Mouse (Mus musculus): ENCODE measurements around the gene Vat1. TPM values are rescaled to one million over a fixed set of nuclear protein-coding genes. Genes with fewer than 3 reads are reported as not detected.
A peak's percentile ranks its signal among the peaks of the same experiment; 100 is the strongest.

Gene Vat1
- polyA plus RNA-seq (2015; fragmentation: Nextera tagmentation; extraction: Ambion mirVana), result 47.4 and 50.3 TPM in 2 replicates

DNA sequence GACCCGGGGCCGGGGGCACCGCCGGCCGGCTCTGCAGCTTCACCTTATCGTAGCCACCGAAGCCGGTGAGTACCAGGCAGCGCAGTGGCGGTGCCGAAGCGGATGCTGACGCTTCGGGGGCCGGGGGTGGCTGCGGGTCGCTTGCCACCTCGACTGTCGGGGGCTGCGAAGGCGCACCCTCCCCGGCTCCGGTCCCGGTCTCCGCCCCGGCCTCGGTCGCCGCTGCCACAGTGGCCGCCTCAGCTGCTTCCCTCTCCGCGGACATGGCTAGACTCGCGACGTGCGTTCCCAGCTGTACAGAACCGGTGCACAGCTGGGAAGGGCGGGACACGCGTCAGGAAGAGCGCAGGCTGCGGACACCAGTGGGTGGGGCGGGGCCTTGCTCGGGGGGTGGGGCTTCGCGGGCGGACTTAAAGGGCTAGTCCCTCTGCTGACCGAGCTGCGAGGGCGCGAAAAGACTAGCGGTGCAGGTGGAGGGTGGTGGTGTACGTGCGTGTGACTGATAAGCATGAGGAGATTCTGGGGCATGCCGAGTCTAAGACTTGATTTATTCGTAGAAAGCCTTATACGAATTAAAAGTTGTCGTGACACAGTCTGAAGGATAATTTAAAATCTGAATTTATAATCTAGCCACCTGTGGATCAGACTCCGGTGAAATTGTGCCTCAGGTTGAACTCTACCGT lies at the start of gene Vat1:
Gene Vat1 (minus strand): TSS at position 362 of the 683 bp plus-strand sequence.
- Histone ChIP-seq H3K36me3 (peaks cover 8% of the 10 kb centered on the region; the same call in 1 of the 2 replicates), H3K4me2 (peak within 1 kb of the TSS; percentile 93), H3K27ac (peak within 1 kb of the TSS; percentile 88), H3K9me3 (no peaks in the 10 kb centered on the region), H3K9ac (peak within 1 kb of the TSS; percentile 67), H3K27me3 (no peaks in the 10 kb centered on the region), H3K4me3 (peak within 1 kb of the TSS; percentile 77), H3K4me1 (peaks cover 52% of the 10 kb centered on the region)
- under 1% methylated on average over 59 of the region's 60 CpGs for WGBS
- ATAC-seq (ENCODE audit: borderline replicate concordance, extremely low read depth, low FRiP score, low TSS enrichment), result peak; percentile 39

DNA sequence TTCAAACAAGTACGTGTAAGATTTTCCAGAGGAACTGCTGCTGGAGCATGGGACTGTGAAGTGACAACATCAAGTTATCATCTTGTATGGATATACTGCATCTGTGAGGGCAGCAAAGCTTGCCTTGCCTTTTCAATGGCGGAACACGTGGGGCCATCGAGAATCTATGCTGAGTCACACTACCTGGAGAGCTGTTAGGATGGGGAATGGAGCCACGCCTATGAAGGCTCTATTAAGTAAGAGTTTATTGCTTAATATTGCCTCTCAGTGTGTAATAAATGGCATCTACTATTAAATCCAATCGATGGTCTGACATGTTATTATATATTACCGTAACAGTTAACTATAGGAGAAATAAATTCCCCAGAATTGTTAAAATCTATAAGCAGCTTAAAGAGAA lies 41.1 kb upstream of the Vat1 start:
- no peaks in the 10 kb centered on the region for H3K9me3 ChIP-seq
- 94% methylated on average over 7 of the region's 7 CpGs for WGBS
- no peak overlapping the region for H3K9ac ChIP-seq
- no peak overlapping the region for H3K4me3 ChIP-seq
- no peaks in the 10 kb centered on the region for H3K27me3 ChIP-seq
- no peak overlapping the region for H3K27ac ChIP-seq
- no peaks in the 10 kb centered on the region for H3K4me1 ChIP-seq
- H3K4me2 ChIP-seq, result no peak overlapping the region
- ATAC-seq (ENCODE audit: borderline replicate concordance, extremely low read depth, low FRiP score, low TSS enrichment), result no peak
- peaks cover 49% of the 10 kb centered on the region for H3K36me3 ChIP-seq

DNA sequence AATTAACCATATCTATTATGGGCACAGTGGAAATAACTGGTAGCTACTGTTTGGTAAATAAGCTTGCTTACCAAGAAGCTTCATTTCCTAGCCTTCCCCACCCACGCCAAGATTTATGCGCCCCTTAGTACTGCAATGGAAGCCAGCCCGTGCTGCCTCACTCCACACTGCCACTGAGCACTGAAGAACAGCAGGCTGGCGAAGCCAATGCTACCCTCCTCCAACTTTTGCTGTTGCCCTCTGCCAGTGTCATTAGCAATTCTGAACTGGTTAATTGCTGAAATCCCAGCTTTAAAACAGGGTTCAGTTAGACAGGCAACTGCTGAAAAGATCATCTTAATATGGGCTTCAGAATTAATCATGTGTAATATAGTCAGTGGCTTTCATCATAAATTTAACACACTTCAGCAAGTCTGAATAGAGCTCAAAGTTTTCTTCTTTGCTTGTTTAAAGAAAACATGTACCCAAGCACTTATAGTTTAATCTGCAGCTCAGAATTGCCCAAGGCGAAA lies 40.3 kb upstream of the Vat1 start:
- Histone ChIP-seq H3K9me3 (no peaks in the 10 kb centered on the region), H3K27ac (no peak overlapping the region), H3K36me3 (peaks cover 45% of the 10 kb centered on the region), H3K27me3 (no peaks in the 10 kb centered on the region), H3K4me3 (no peak overlapping the region), H3K4me2 (no peak overlapping the region), H3K9ac (no peak overlapping the region), H3K4me1 (no peaks in the 10 kb centered on the region)
- WGBS, result 91% methylated on average over 5 of the region's 5 CpGs
- ATAC-seq (ENCODE audit: borderline replicate concordance, extremely low read depth, low FRiP score, low TSS enrichment), result no peak

DNA sequence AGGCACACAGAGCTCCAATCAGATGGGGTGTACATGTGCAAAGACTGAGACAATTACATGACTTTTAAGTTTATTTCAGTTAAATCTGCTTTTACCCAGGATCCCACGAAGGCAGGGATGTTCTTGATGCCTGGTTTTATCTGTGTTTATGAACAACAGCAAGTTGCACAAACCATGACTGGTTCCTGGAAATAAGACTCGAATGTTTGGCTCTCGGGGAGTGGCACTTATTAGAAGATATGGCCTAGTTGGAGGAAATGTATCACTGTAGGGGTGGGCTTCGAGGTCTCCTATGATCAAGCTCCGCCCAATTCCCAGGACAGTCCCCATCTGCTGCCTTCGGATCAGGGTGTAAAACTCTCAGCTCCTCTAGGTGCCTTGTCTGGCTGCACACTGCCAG lies 20.1 kb upstream of the Vat1 start:
- Histone ChIP-seq H3K9me3 (no peaks in the 10 kb centered on the region), H3K9ac (no peak overlapping the region), H3K4me3 (no peak overlapping the region), H3K27me3 (no peaks in the 10 kb centered on the region), H3K4me1 (no peaks in the 10 kb centered on the region), H3K4me2 (no peak overlapping the region), H3K27ac (no peak overlapping the region), H3K36me3 (peaks cover 23% of the 10 kb centered on the region; the same call in 1 of the 2 replicates)
- no peak for ATAC-seq (ENCODE audit: borderline replicate concordance, extremely low read depth, low FRiP score, low TSS enrichment)
- 62% methylated on average over 6 of the region's 6 CpGs for WGBS

DNA sequence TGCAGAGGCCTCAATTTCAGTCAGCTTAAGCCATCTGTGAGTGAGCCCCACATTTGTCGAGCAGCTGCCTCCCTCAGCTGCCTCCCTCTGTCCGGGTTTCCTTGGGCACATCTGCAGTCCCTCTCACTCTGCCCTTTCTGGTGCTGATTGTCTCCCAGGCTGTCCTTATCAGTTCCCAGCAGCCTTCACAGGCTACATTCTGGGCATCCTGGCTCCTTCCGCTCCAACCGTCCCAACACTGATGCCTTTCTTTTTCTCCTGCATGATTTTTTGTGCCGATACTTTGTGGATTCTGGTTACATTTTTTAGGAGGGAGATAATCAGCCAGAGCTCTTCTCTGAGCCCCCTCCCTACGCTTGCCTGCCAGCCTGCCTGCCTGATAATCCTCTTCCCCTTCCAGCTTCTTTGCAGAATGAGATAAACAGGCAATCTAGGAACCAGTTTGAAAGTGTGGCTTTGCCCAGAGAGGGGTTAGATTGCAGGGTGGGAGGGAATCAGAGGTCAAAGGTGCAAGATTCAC lies 19.5 kb upstream of the Vat1 start:
- Histone ChIP-seq H3K4me1 (no peaks in the 10 kb centered on the region), H3K4me2 (no peak overlapping the region), H3K36me3 (peaks cover 23% of the 10 kb centered on the region; the same call in 1 of the 2 replicates), H3K27ac (no peak overlapping the region), H3K27me3 (no peaks in the 10 kb centered on the region), H3K4me3 (no peak overlapping the region), H3K9ac (no peak overlapping the region), H3K9me3 (no peaks in the 10 kb centered on the region)
- no peak for ATAC-seq (ENCODE audit: borderline replicate concordance, extremely low read depth, low FRiP score, low TSS enrichment)
- WGBS, result 35% methylated on average over 6 of the region's 6 CpGs

DNA sequence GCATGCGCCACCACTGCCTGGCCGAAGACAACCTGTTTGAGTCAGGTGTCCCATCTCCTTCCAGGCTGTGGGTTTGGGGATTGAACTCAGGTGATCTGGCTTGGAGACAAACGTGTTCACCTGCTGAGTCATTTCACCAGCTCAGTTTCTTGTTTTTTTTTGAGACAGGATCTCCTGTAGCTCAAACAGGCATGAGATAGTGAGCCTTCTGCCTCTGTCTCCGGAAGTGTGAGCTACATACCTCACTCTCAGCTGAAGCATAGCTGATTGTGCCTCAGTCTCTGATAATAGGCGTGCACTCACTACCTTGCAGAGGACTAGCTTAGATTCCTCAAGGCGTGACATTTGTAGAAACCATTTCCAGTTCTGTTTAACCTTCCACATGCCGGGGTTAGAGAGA lies 18.8 kb upstream of the Vat1 start:
- Histone ChIP-seq H3K27me3 (no peaks in the 10 kb centered on the region), H3K27ac (no peak overlapping the region), H3K36me3 (peaks cover 22% of the 10 kb centered on the region; the same call in 1 of the 2 replicates), H3K4me3 (no peak overlapping the region), H3K4me1 (no peaks in the 10 kb centered on the region), H3K9me3 (no peaks in the 10 kb centered on the region), H3K9ac (no peak overlapping the region), H3K4me2 (no peak overlapping the region)
- ATAC-seq (ENCODE audit: borderline replicate concordance, extremely low read depth, low FRiP score, low TSS enrichment), result no peak
- 75% methylated on average over 7 of the region's 7 CpGs for WGBS

DNA sequence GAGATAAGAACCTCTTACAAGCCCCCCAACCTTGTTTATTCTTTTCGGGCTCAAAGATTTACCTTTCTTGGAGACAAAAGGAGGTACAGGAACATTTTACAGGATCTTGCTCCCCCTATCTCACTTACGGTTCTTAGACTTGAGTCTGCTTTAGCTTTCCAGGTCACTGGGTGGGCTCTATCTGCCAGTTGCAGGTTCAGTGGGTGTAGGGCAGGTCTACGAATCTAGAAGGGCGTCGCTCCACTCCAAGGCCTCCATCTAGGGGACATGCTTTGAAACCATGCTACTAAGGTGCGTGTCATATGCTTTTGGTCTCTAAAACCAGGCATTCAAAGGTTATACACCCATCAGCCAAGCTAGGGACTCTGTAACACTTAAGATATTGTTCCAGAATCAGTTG lies 18.2 kb upstream of the Vat1 start:
- H3K4me3 ChIP-seq, result no peak overlapping the region
- no peak for ATAC-seq (ENCODE audit: borderline replicate concordance, extremely low read depth, low FRiP score, low TSS enrichment)

DNA sequence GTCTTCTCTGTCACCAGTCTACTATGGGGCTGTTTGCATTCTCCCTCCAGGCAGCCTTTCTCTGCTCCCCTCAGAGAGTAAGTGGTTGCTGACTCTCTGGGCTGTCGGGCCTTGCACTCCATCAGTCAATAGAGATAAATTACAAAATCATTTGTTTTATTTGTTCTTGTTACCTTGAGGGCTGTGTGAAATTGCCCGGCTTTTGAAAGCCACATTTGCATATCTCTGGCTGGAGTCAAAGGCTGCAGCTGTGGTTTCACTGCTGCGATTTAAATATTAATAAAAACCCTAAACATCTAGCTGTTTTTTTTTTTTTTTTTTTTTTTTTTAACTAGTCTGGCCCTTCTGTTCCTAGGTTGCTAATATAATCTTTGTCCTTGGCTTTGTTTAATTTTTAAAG lies 17.8 kb upstream of the Vat1 start:
- 0 out of 2 replicates have a peak, but pooled peaks cover 12% of the 10 kb centered on the region for H3K36me3 ChIP-seq
- 24% methylated on average over 3 of the region's 3 CpGs for WGBS
- H3K27ac ChIP-seq, result no peak overlapping the region
- no peak overlapping the region for H3K4me3 ChIP-seq
- peaks cover 7% of the 10 kb centered on the region; the same call in 1 of the 2 replicates for H3K4me1 ChIP-seq
- H3K9ac ChIP-seq, result no peak overlapping the region
- H3K27me3 ChIP-seq, result no peaks in the 10 kb centered on the region
- no peak for ATAC-seq (ENCODE audit: borderline replicate concordance, extremely low read depth, low FRiP score, low TSS enrichment)
- H3K9me3 ChIP-seq, result no peaks in the 10 kb centered on the region
- no peak overlapping the region for H3K4me2 ChIP-seq

More for the DNA sequence above, 18.2 kb upstream of the Vat1 start:
- Histone ChIP-seq H3K27me3 (no peaks in the 10 kb centered on the region), H3K4me2 (no peak overlapping the region), H3K9me3 (no peaks in the 10 kb centered on the region), H3K27ac (no peak overlapping the region), H3K9ac (no peak overlapping the region), H3K36me3 (peaks cover 17% of the 10 kb centered on the region; the same call in 1 of the 2 replicates), H3K4me1 (peaks cover 3% of the 10 kb centered on the region; the same call in 1 of the 2 replicates)
- 59% methylated on average over 6 of the region's 6 CpGs for WGBS

DNA sequence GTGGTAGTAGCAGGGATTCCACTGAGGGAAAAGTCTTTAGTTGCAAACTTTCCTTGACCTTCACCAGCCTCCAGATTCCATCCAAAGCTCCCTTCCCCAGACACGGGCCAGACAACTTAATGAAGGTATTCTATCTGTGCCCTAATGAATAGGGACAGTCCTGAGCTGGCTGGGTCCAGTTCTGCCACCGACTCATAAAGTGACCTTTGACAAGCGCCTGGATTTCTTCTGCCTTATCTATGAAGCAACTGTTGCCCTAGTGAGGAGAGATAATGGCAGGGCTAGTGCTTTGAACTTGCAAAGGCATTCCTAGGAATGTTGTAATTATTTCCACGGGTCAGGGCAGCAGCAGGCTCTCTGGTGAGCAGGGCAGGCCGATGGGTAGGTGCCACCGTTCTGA lies 14.9 kb upstream of the Vat1 start:
- H3K36me3 ChIP-seq, result no peaks in the 10 kb centered on the region
- H3K27ac ChIP-seq, result no peak overlapping the region
- H3K9me3 ChIP-seq, result no peaks in the 10 kb centered on the region
- peaks cover 7% of the 10 kb centered on the region; the same call in 1 of the 2 replicates for H3K4me1 ChIP-seq
- no peak overlapping the region for H3K4me3 ChIP-seq
- H3K4me2 ChIP-seq, result no peak overlapping the region
- 16% methylated on average over 6 of the region's 6 CpGs for WGBS
- H3K27me3 ChIP-seq, result no peaks in the 10 kb centered on the region
- no peak overlapping the region for H3K9ac ChIP-seq
- ATAC-seq (ENCODE audit: borderline replicate concordance, extremely low read depth, low FRiP score, low TSS enrichment), result no peak

DNA sequence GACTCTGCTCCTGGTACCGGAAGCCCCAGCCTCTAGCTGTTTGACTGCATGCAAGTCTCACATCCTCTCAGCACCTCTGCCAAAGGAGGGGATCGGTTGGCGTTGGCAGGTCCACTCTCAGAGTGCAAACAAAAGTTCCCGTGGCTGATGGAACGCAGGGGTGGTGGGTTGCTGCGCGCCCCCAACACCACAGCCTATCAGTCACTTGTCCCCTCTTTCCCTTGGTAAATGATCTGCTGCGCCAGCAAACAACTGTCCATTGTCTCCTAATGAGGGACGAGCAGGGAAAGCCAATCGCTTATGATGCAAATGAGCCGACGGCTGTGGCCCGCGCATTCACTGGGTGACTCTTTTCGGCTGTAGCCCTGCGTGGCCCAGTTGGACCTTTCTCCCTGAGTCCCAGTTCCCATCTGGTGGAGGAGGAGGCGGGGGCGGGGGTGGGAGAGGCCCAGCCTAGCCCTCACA lies 13.2 kb upstream of the Vat1 start:
- H3K9ac ChIP-seq, result no peak overlapping the region
- H3K27me3 ChIP-seq, result no peaks in the 10 kb centered on the region
- H3K9me3 ChIP-seq, result no peaks in the 10 kb centered on the region
- H3K4me3 ChIP-seq, result 0 out of 2 replicates have a peak overlapping the region, but pooled peaks have one; percentile 12
- no peaks in the 10 kb centered on the region for H3K36me3 ChIP-seq
- H3K4me2 ChIP-seq, result peak overlapping the region; percentile 38
- H3K27ac ChIP-seq, result no peak overlapping the region
- WGBS, result 6% methylated on average over 18 of the region's 18 CpGs
- peaks cover 7% of the 10 kb centered on the region; the same call in 1 of the 2 replicates for H3K4me1 ChIP-seq
- no peak for ATAC-seq (ENCODE audit: borderline replicate concordance, extremely low read depth, low FRiP score, low TSS enrichment)

DNA sequence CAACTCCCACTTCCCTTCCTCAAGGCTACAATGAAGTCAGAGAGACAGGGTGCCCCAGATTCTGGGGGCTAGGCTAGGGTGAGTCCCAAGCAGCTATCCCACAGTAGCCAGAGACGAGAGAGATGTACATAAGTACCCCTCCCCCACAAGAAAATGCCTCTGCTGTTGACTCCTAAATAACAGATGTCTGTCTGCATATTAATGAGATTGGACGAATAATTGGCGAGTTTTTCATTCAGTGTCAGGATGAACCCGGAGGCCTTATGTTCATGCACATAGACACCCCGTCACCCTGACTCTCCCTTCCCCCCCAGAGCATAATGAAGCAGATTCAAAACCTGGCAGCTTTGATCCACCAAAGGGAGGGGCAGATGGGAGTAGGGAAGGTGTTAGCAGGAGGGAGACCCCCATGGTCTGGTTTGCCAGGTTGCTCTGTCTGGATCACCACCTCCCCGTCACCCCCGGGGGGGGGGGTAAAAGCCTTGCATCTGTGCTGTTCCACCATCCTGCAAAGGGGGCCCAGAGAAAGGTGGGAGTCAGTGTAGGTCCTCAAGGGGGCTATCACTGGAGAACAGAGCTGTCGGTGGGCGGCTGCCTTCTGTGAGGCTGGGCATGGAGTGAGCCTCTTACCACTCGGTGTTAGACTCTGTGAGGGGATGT lies 11.7 kb upstream of the Vat1 start:
- H3K27me3 ChIP-seq, result no peaks in the 10 kb centered on the region
- no peak for ATAC-seq (ENCODE audit: borderline replicate concordance, extremely low read depth, low FRiP score, low TSS enrichment)
- no peak overlapping the region for H3K4me2 ChIP-seq
- no peak overlapping the region for H3K4me3 ChIP-seq
- H3K36me3 ChIP-seq, result no peaks in the 10 kb centered on the region
- H3K9me3 ChIP-seq, result no peaks in the 10 kb centered on the region
- no peak overlapping the region for H3K27ac ChIP-seq
- H3K9ac ChIP-seq, result no peak overlapping the region
- peaks cover 7% of the 10 kb centered on the region; the same call in 1 of the 2 replicates for H3K4me1 ChIP-seq
- WGBS, result 55% methylated on average over 10 of the region's 10 CpGs

DNA sequence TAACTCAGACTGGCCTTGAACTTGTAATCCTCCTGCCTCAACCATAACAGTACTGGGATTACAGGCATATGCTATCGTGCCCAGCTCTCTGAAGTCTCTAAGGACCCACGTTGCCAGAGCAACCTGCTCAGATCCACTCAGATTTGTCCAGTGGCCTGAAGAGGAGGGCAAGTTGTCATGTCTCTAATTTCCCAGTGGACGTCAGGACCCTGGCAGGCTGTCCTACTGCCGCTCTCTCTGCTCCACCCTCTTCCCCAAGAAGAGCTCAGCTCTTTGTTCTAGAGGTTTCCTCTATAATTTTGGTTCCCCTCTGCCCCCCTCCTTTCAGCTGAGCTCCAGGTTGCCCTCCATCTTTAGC lies 11.1 kb upstream of the Vat1 start:
- no peak overlapping the region for H3K4me2 ChIP-seq
- H3K9ac ChIP-seq, result no peak overlapping the region
- no peaks in the 10 kb centered on the region for H3K36me3 ChIP-seq
- H3K4me1 ChIP-seq, result peaks cover 7% of the 10 kb centered on the region; the same call in 1 of the 2 replicates
- H3K27ac ChIP-seq, result no peak overlapping the region
- H3K4me3 ChIP-seq, result no peak overlapping the region
- 43% methylated on average over 4 of the region's 4 CpGs for WGBS
- no peaks in the 10 kb centered on the region for H3K9me3 ChIP-seq
- no peak for ATAC-seq (ENCODE audit: borderline replicate concordance, extremely low read depth, low FRiP score, low TSS enrichment)
- no peaks in the 10 kb centered on the region for H3K27me3 ChIP-seq

Data from lung, embryonic 15.5 days (tissue).